Mouse (Mus musculus) forebrain, embryonic 11.5 days (tissue): ENCODE results near the gene Capn3. TPM values are rescaled to one million over a fixed set of nuclear protein-coding genes. Genes with fewer than 3 reads are reported as not detected.

Experiments used
- ATAC-seq: fragments of 200-750 bp; cut with Nextera tagmentation; replicated peaks from 2 replicates; pipeline ENCODE4 v1.8.0; 2017; ENCODE audit warnings: moderate TSS enrichment; ENCODE audit not compliant: low FRiP score
- DNase-seq: peaks from one replicate; pipeline ENCODE4 v3.0.0-alpha.2; 2017; ENCODE audit warnings: low spot score
- H3K27ac ChIP-seq: fragments of 300-500 bp; sonication (generic); 2 replicates; pipeline ENCODE4 v1.5.1; 2014; ENCODE audit warnings: low read depth, low read length
- H3K27me3 ChIP-seq: fragments of 300-500 bp; sonication (generic); 2 replicates; pipeline ENCODE4 v1.6.1; 2014; ENCODE audit warnings: mild to moderate bottlenecking, low read length, mixed read lengths; ENCODE audit not compliant: control insufficient read depth, insufficient read depth
- H3K36me3 ChIP-seq: fragments of 300-500 bp; sonication (generic); 2 replicates; pipeline ENCODE4 v1.6.1; 2014; ENCODE audit warnings: mild to moderate bottlenecking, low read length, moderate library complexity, mixed read lengths; ENCODE audit not compliant: control insufficient read depth, insufficient read depth
- H3K4me1 ChIP-seq: fragments of 300-500 bp; sonication (generic); replicated peaks from 2 replicates; pipeline ENCODE4 v1.6.1; 2014; ENCODE audit warnings: low read length, mixed read lengths; ENCODE audit not compliant: control insufficient read depth, insufficient read depth
- H3K4me2 ChIP-seq: fragments of 300-500 bp; sonication (generic); 2 replicates; pipeline ENCODE4 v1.6.1; 2014; ENCODE audit warnings: low read depth, mild to moderate bottlenecking, low read length, moderate library complexity, mixed read lengths; ENCODE audit not compliant: severe bottlenecking
- H3K4me3 ChIP-seq: fragments of 300-500 bp; sonication (generic); 2 replicates; pipeline ENCODE4 v1.5.1; 2014; ENCODE audit warnings: low read depth, low read length
- H3K9ac ChIP-seq: fragments of 300-500 bp; sonication (generic); 2 replicates; pipeline ENCODE4 v1.6.1; 2014; ENCODE audit warnings: low read length
- H3K9me3 ChIP-seq: fragments of 300-500 bp; sonication (generic); 2 replicates; pipeline ENCODE4 v1.6.1; 2016; ENCODE audit warnings: low read length, mixed read lengths; ENCODE audit not compliant: control insufficient read depth
- WGBS: fragments of 180-500 bp; shearing (Covaris S2); extraction: QIAGEN DNeasy Blood & Tissue Kit; methylation state at CpG from one replicate; pipeline ENCODE4 v1.1.7; 2014; 5-methylcytosine and 5-hydroxymethylcytosine counted together
- polyA plus RNA-seq: library from polyadenylated mRNA; unstranded; fragments of >200 nt; fragmentation: Nextera tagmentation; extraction: Ambion mirVana; gene quantifications from 2 replicates; pipeline ENCODE4 v1.2.1, GENCODE M21; 2014

The Capn3 gene
- polyA plus RNA-seq, 1 experiment from 2014 or later, result 4.4 TPM

DNA sequence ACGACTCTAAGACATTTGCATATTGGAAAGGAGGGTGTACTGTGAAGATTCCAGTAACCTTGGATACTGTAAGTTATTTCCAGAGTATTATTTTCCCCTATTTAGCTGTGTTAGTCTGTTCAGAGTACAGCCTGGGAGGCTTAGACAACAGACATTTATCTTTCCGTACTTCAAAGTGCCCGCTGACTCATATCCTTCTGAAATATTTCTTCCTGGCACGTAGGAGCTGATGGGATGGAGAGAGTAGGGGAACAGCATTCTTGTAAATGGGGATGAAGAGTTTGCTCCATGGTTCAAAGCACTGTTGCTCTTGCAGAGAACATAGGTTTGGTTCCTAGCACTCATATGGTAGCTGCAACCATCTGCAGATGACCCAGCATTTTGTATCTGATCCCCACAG is 3.2 kb upstream of the Capn3 start:
- H3K9ac ChIP-seq, result no peak overlapping the region
- H3K27ac ChIP-seq, result no peak overlapping the region
- ATAC-seq (no peak), DNase-seq (no peak)
- no peaks in the 10 kb centered on the region; the same call in 1 of the 2 replicates for H3K9me3 ChIP-seq
- H3K27me3 ChIP-seq, result no peaks in the 10 kb centered on the region
- no peak overlapping the region for H3K4me2 ChIP-seq
- WGBS, result 96% methylated on average over 4 of the region's 4 CpGs
- no peaks in the 10 kb centered on the region for H3K4me1 ChIP-seq
- H3K36me3 ChIP-seq, result no peaks in the 10 kb centered on the region
- no peak overlapping the region for H3K4me3 ChIP-seq

DNA sequence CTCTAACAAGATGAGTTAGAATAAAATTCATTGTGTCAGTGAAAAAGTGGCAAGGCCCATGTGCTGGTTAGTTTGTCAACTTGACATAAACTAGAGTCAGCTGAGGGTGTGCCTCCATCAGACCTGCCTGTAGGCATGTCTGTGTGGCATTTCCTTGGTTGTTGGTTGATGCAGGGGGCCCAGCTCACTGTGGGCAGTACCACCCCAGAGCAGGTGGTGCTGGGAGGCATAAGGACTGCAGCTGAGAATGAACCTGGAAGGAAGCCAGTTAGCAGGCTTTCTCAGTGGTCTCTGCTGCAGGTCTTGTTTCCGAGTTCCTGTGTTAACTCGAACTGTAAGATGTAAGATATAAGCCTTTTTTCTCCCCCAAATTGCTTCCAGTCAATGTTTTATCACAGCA is 832 bp upstream of the Capn3 start:
- Histone ChIP-seq H3K4me1 (no peaks in the 10 kb centered on the region), H3K9ac (no peak overlapping the region), H3K27me3 (no peaks in the 10 kb centered on the region), H3K36me3 (no peaks in the 10 kb centered on the region), H3K4me3 (no peak overlapping the region), H3K27ac (no peak overlapping the region), H3K4me2 (no peak overlapping the region), H3K9me3 (no peaks in the 10 kb centered on the region; the same call in 1 of the 2 replicates)
- no peak for ATAC-seq
- 91% methylated on average over 2 of the region's 2 CpGs for WGBS
- DNase-seq, result no peak

DNA sequence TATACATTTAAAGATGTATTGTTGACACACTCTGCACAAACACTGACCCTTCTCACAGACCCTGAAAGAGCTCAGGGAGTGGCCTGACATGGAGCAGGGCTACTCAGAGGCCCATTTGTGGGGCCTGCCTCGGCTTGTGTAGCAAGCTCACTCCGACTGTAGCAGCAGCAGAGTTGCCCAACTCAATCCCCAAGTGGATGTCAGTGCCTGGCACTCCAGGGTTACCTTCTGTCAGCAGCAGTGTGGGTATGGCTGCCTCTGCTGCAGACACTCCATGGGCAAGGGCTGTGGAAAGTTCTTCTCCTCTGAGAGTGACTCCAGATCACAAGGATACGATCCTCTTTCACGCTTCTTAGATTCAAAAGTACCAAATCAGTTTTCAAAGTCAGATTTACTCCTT is 4.4 kb downstream of the Capn3 start:
- DNase-seq (no peak), ATAC-seq (no peak)
- Histone ChIP-seq H3K4me2 (no peak overlapping the region), H3K9ac (no peak overlapping the region), H3K27ac (no peak overlapping the region), H3K9me3 (no peaks in the 10 kb centered on the region), H3K27me3 (no peaks in the 10 kb centered on the region), H3K4me1 (no peaks in the 10 kb centered on the region), H3K4me3 (no peak overlapping the region), H3K36me3 (no peaks in the 10 kb centered on the region)
- 93% methylated on average over 4 of the region's 4 CpGs for WGBS

GRCm38 (mm10) chr2:120463328-120463727 is 7.5 kb downstream of the Capn3 start:
- no peak for ATAC-seq
- Histone ChIP-seq H3K9ac (no peak overlapping the region), H3K4me2 (no peak overlapping the region), H3K36me3 (no peaks in the 10 kb centered on the region), H3K27ac (no peak overlapping the region), H3K27me3 (no peaks in the 10 kb centered on the region), H3K4me1 (no peaks in the 10 kb centered on the region), H3K4me3 (no peak overlapping the region), H3K9me3 (no peaks in the 10 kb centered on the region)
- 92% methylated on average over 7 of the region's 7 CpGs for WGBS
- no peak for DNase-seq

DNA sequence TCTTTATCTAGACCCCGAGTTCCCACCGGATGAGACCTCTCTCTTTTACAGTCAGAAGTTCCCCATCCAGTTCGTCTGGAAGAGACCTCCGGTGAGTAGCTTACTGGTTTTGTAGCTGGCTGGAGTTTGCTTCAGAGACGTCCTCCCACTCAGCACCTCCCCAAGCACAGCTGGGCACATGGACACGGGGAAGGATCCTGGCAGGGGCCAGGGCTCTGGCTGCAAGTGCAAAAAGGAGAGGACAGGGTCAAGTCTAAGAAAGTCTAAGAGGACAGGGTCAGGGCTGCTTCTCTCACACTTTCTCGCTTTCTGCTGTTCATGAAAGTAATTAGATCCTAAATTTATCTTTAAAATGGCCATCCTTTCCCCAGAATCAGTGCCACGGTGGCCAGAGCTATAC is 8.3 kb downstream of the Capn3 start:
- no peak overlapping the region for H3K4me3 ChIP-seq
- no peak for ATAC-seq
- H3K4me2 ChIP-seq, result no peak overlapping the region
- H3K9me3 ChIP-seq, result no peaks in the 10 kb centered on the region
- H3K27me3 ChIP-seq, result no peaks in the 10 kb centered on the region
- no peaks in the 10 kb centered on the region for H3K36me3 ChIP-seq
- no peak for DNase-seq
- WGBS, result 84% methylated on average over 8 of the region's 8 CpGs
- no peaks in the 10 kb centered on the region for H3K4me1 ChIP-seq
- H3K27ac ChIP-seq, result no peak overlapping the region
- H3K9ac ChIP-seq, result no peak overlapping the region

DNA sequence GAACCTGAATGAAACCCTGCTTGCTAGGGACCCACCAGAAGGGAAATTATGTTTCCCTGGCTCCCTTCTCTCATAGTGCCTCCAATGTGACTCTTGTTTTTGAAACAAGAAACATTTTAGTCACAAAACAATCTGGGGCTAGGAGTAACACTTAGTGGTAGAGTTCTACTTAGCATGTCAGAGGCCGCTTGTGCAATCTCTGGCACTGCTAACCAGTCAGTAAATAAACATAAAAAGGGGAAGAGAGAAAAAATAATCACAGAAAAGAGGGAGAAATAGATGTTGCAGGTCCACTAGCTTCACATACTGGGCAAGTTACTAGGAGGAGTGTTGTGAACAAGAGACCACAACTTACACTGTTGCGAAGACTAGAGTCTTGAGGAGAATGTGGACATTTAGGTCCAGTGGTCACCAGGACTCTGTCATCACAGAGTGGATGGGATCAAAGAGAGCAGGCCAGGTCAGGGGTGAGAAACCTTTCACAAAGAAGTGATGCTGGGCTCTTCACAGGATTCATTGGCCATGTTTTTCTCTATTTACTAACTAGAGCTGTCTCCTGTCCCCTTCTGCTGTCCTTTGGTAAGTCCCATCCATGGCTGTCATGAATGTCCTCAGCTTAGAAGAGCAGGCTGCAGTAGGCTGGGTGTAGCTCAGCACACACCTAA is 9.0 kb downstream of the Capn3 start:
- Histone ChIP-seq H3K27me3 (no peaks in the 10 kb centered on the region), H3K9ac (no peak overlapping the region), H3K4me2 (no peak overlapping the region), H3K4me3 (no peak overlapping the region), H3K4me1 (no peaks in the 10 kb centered on the region), H3K9me3 (no peaks in the 10 kb centered on the region), H3K36me3 (no peaks in the 10 kb centered on the region), H3K27ac (no peak overlapping the region)
- ATAC-seq, result no peak
- DNase-seq, result no peak
- 94% methylated on average over 2 of the region's 2 CpGs for WGBS

GRCm38 (mm10) chr2:120465397-120465785 is 9.6 kb downstream of the Capn3 start:
- Histone ChIP-seq H3K4me3 (no peak overlapping the region), H3K9me3 (no peaks in the 10 kb centered on the region), H3K27ac (no peak overlapping the region), H3K9ac (no peak overlapping the region), H3K36me3 (no peaks in the 10 kb centered on the region), H3K4me1 (no peaks in the 10 kb centered on the region), H3K27me3 (no peaks in the 10 kb centered on the region), H3K4me2 (no peak overlapping the region)
- WGBS, result 89% methylated on average over 5 of the region's 5 CpGs
- no peak for DNase-seq
- no peak for ATAC-seq

- H3K9me3 ChIP-seq, result no peaks in the 10 kb centered on the region
- H3K36me3 ChIP-seq, result no peaks in the 10 kb centered on the region
- no peaks in the 10 kb centered on the region for H3K27me3 ChIP-seq
- H3K4me2 ChIP-seq, result no peak overlapping the region
- H3K9ac ChIP-seq, result no peak overlapping the region
- DNase-seq (no peak), ATAC-seq (no peak)
- no peaks in the 10 kb centered on the region for H3K4me1 ChIP-seq
- H3K27ac ChIP-seq, result no peak overlapping the region
- no peak overlapping the region for H3K4me3 ChIP-seq
These were observed 12.2 kb downstream of the Capn3 start for GRCm38 (mm10) chr2:120468011-120468410.

- WGBS, result 88% methylated on average over 3 of the region's 3 CpGs
- Histone ChIP-seq H3K27me3 (no peaks in the 10 kb centered on the region), H3K9me3 (no peaks in the 10 kb centered on the region), H3K27ac (no peak overlapping the region), H3K4me2 (no peak overlapping the region), H3K36me3 (no peaks in the 10 kb centered on the region), H3K4me1 (no peaks in the 10 kb centered on the region), H3K9ac (no peak overlapping the region), H3K4me3 (no peak overlapping the region)
- ATAC-seq (no peak), DNase-seq (no peak)
These were observed 13.4 kb downstream of the Capn3 start for GRCm38 (mm10) chr2:120469220-120469619.
